Mouse (Mus musculus): ENCODE data around the gene Tmem121. TPM values are rescaled to one million over a fixed set of nuclear protein-coding genes. Genes with fewer than 3 reads are reported as not detected.

The Tmem121 gene
- polyA plus RNA-seq (2015; fragmentation: Nextera tagmentation; extraction: Ambion mirVana): 38.8 and 46.9 TPM in 2 replicates

- H3K27ac ChIP-seq (ENCODE audit: low read length): peak within 1 kb of the TSS; percentile 37; the same call in 1 of the 2 replicates
- no peaks in the 10 kb centered on the region for H3K27me3 ChIP-seq (replicated peaks; ENCODE audit: control insufficient read depth, insufficient read depth, low read length)
- H3K9me3 ChIP-seq (ENCODE audit: control insufficient read depth, low read length): no peaks in the 10 kb centered on the region
- peaks cover 19% of the 10 kb centered on the region for H3K36me3 ChIP-seq (ENCODE audit: control insufficient read depth, insufficient read depth)
- peak within 1 kb of the TSS; percentile 93 for H3K4me2 ChIP-seq (ENCODE audit: low read length)
- WGBS: 1% methylated on average over 63 of the region's 63 CpGs
- peak within 1 kb of the TSS; percentile 84 for H3K4me3 ChIP-seq (replicated peaks; ENCODE audit: low read length)
- H3K4me1 ChIP-seq (replicated peaks; ENCODE audit: control insufficient read depth, insufficient read depth, low read length): peaks cover 28% of the 10 kb centered on the region
- peak within 1 kb of the TSS; percentile 87 for H3K9ac ChIP-seq (replicated peaks; ENCODE audit: low read depth, low read length)
- ATAC-seq: peak; percentile 61
Observed at GRCm38 (mm10) chr12:113185442-113186291, at the start of gene Tmem121. Gene Tmem121, plus strand, starts transcription at chr12:113185930.

GRCm38 (mm10) chr12:113136492-113137020, 49.2 kb upstream of the Tmem121 start:
- peaks cover 22% of the 10 kb centered on the region for H3K4me1 ChIP-seq (replicated peaks; ENCODE audit: control insufficient read depth, insufficient read depth, low read length)
- no peaks in the 10 kb centered on the region for H3K9me3 ChIP-seq (ENCODE audit: control insufficient read depth, low read length)
- 83% methylated on average over 17 of the region's 17 CpGs for WGBS
- no peak overlapping the region for H3K4me2 ChIP-seq (ENCODE audit: low read length)
- H3K36me3 ChIP-seq (ENCODE audit: control insufficient read depth, insufficient read depth): peaks cover 42% of the 10 kb centered on the region
- no peak for ATAC-seq
- no peak overlapping the region for H3K4me3 ChIP-seq (replicated peaks; ENCODE audit: low read length)
- no peaks in the 10 kb centered on the region for H3K27me3 ChIP-seq (replicated peaks; ENCODE audit: control insufficient read depth, insufficient read depth, low read length)
- no peak overlapping the region for H3K27ac ChIP-seq (ENCODE audit: low read length)
- H3K9ac ChIP-seq (replicated peaks; ENCODE audit: low read depth, low read length): no peak overlapping the region

- ATAC-seq: no peak
- H3K27ac ChIP-seq (ENCODE audit: low read length): no peak overlapping the region; the same call in 1 of the 2 replicates
- no peak overlapping the region for H3K9ac ChIP-seq (replicated peaks; ENCODE audit: low read depth, low read length)
- no peak overlapping the region for H3K4me3 ChIP-seq (replicated peaks; ENCODE audit: low read length)
- no peaks in the 10 kb centered on the region for H3K9me3 ChIP-seq (ENCODE audit: control insufficient read depth, low read length)
- peaks cover 32% of the 10 kb centered on the region for H3K4me1 ChIP-seq (replicated peaks; ENCODE audit: control insufficient read depth, insufficient read depth, low read length)
- H3K36me3 ChIP-seq (ENCODE audit: control insufficient read depth, insufficient read depth): peaks cover 37% of the 10 kb centered on the region
- H3K4me2 ChIP-seq (ENCODE audit: low read length): no peak overlapping the region
- WGBS: 88% methylated on average over 18 of the region's 18 CpGs
- no peaks in the 10 kb centered on the region for H3K27me3 ChIP-seq (replicated peaks; ENCODE audit: control insufficient read depth, insufficient read depth, low read length)
Observed at GRCm38 (mm10) chr12:113137260-113138213, 48.2 kb upstream of the Tmem121 start.

- no peaks in the 10 kb centered on the region for H3K27me3 ChIP-seq (replicated peaks; ENCODE audit: control insufficient read depth, insufficient read depth, low read length)
- 74% methylated on average over 6 of the region's 6 CpGs for WGBS
- H3K9ac ChIP-seq (replicated peaks; ENCODE audit: low read depth, low read length): no peak overlapping the region; the same call in 1 of the 2 replicates
- peaks cover 31% of the 10 kb centered on the region for H3K36me3 ChIP-seq (ENCODE audit: control insufficient read depth, insufficient read depth)
- H3K9me3 ChIP-seq (ENCODE audit: control insufficient read depth, low read length): no peaks in the 10 kb centered on the region
- no peak overlapping the region for H3K4me3 ChIP-seq (replicated peaks; ENCODE audit: low read length)
- no peak overlapping the region for H3K27ac ChIP-seq (ENCODE audit: low read length)
- peaks cover 40% of the 10 kb centered on the region for H3K4me1 ChIP-seq (replicated peaks; ENCODE audit: control insufficient read depth, insufficient read depth, low read length)
- no peak overlapping the region for H3K4me2 ChIP-seq (ENCODE audit: low read length)
- no peak for ATAC-seq
Observed at GRCm38 (mm10) chr12:113138291-113138690, 47.4 kb upstream of the Tmem121 start.

DNA sequence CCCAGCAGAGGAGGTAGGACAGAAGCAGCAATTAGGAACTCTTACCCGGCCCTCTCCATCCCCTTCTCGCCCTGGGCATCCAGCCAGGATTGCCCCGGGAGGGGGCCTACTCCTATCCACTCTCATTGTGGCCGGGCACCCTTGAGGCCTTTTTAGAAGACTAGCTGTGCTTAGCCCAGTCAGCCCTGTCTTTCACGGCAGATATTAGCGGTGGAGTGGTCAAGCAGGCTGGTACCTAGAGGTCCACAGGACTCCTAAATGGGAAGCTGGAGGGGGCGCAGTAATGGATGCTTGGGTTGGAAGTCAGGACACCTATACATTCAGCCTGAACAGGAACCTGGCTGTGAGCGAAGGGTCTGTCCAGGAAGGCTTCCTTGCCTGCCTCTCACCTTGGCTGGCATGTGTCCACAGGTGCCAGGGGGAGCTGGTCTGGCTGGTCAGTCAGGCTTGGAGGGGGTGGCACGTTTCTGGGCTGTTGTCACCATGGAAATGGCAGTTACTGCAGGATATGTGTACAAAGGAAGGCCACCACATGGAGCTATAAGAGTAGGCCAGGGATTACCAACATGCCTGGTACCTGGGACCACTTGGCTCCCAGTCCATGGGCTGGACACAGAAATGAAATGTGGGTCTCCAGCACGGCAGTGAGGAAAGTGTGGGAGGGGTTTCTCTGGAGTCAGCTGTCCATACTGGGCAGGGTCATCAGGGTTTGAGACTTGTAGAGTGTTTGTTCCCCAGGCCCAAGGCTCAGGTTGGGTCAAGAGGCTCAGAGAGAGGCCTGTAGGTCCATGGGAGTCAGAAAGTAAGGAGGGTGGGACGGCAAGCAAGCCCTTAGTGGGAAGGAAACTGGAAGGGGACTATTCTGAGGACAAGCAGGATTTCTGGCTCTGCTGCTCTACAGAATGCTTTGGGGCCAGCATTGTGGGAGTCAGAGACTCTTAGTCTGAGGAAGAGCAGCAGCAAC, 46.5 kb upstream of the Tmem121 start:
- peak overlapping the region; percentile 79 for H3K4me3 ChIP-seq (replicated peaks; ENCODE audit: low read length)
- H3K9ac ChIP-seq (replicated peaks; ENCODE audit: low read depth, low read length): peak overlapping the region; percentile 76
- H3K4me1 ChIP-seq (replicated peaks; ENCODE audit: control insufficient read depth, insufficient read depth, low read length): peaks cover 43% of the 10 kb centered on the region
- H3K4me2 ChIP-seq (ENCODE audit: low read length): peak overlapping the region; percentile 84
- H3K36me3 ChIP-seq (ENCODE audit: control insufficient read depth, insufficient read depth): peaks cover 29% of the 10 kb centered on the region
- H3K27ac ChIP-seq (ENCODE audit: low read length): peak overlapping the region; percentile 84
- H3K27me3 ChIP-seq (replicated peaks; ENCODE audit: control insufficient read depth, insufficient read depth, low read length): no peaks in the 10 kb centered on the region
- no peak for ATAC-seq
- no peaks in the 10 kb centered on the region for H3K9me3 ChIP-seq (ENCODE audit: control insufficient read depth, low read length)
- WGBS: 21% methylated on average over 11 of the region's 11 CpGs

- H3K36me3 ChIP-seq (ENCODE audit: control insufficient read depth, insufficient read depth): peaks cover 31% of the 10 kb centered on the region
- peak within 1 kb of the TSS; percentile 84 for H3K4me2 ChIP-seq (ENCODE audit: low read length)
- H3K27me3 ChIP-seq (replicated peaks; ENCODE audit: control insufficient read depth, insufficient read depth, low read length): no peaks in the 10 kb centered on the region
- peak within 1 kb of the TSS; percentile 84 for H3K27ac ChIP-seq (ENCODE audit: low read length)
- H3K9ac ChIP-seq (replicated peaks; ENCODE audit: low read depth, low read length): peak within 1 kb of the TSS; percentile 76
- no peaks in the 10 kb centered on the region for H3K9me3 ChIP-seq (ENCODE audit: control insufficient read depth, low read length)
- peak; percentile 87 for ATAC-seq
- H3K4me3 ChIP-seq (replicated peaks; ENCODE audit: low read length): peak within 1 kb of the TSS; percentile 79
- H3K4me1 ChIP-seq (replicated peaks; ENCODE audit: control insufficient read depth, insufficient read depth, low read length): peaks cover 43% of the 10 kb centered on the region
- whole genome bisulfite sequencing: under 1% methylated on average over 66 of the region's 68 CpGs
Observed at GRCm38 (mm10) chr12:113139908-113140615, 45.7 kb upstream of the Tmem121 start, which contains the start of gene Crip2. Gene Crip2, plus strand, starts transcription at chr12:113140236.

GRCm38 (mm10) chr12:113140616-113141411, 44.9 kb upstream of the Tmem121 start:
- Histone ChIP-seq H3K9me3 (ENCODE audit: control insufficient read depth, low read length) (no peaks in the 10 kb centered on the region), H3K4me2 (ENCODE audit: low read length) (peak overlapping the region; percentile 84), H3K4me1 (replicated peaks; ENCODE audit: control insufficient read depth, insufficient read depth, low read length) (peaks cover 43% of the 10 kb centered on the region), H3K4me3 (replicated peaks; ENCODE audit: low read length) (peak overlapping the region; percentile 79), H3K27me3 (replicated peaks; ENCODE audit: control insufficient read depth, insufficient read depth, low read length) (no peaks in the 10 kb centered on the region), H3K36me3 (ENCODE audit: control insufficient read depth, insufficient read depth) (peaks cover 29% of the 10 kb centered on the region), H3K27ac (ENCODE audit: low read length) (peak overlapping the region; percentile 84), H3K9ac (replicated peaks; ENCODE audit: low read depth, low read length) (peak overlapping the region; percentile 76)
- 2% methylated on average over 49 of the region's 49 CpGs for WGBS
- peak; percentile 34 for ATAC-seq

Data from forebrain, embryonic 16.5 days (tissue).